Mouse (Mus musculus): ENCODE results near the gene Oosp1. TPM values are rescaled to one million over a fixed set of nuclear protein-coding genes. Genes with fewer than 3 reads are reported as not detected.

The Oosp1 gene
- polyA plus RNA-seq, 1 experiment from 2014 or later = not detected

DNA sequence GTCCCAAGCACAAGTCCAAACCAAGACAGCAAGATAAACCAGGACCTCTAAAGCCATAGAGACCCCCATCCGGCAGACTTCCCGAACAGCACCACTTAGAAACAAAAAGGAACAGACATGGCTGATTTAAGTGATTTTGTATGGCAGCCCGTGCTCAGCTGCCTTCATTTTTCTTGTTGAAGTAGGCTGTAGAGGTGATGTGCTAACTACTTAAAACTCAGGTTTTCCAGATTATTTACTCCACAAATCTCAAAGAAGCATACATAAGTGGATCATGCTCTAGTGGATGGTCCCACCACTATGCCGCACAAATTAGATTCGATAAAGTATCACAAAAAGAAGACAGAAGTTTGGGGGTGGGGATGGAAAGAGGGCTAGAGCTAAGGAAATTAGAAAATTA is 30.5 kb downstream of the Oosp1 start, which contains the start of gene Oosp2:
Gene Oosp2 (minus strand): TSS at position 101 of the 400 bp plus-strand sequence.
- no peaks in the 10 kb centered on the region for H3K9me3 ChIP-seq
- no peaks in the 10 kb centered on the region for H3K4me1 ChIP-seq
- H3K36me3 ChIP-seq = no peaks in the 10 kb centered on the region
- no peak within 1 kb of the TSS for H3K4me3 ChIP-seq
- WGBS = 87% methylated on average over 5 of the region's 5 CpGs
- no peak within 1 kb of the TSS for H3K27ac ChIP-seq
- no peak for ATAC-seq (ENCODE audit: low FRiP score, low read depth)
- no peak within 1 kb of the TSS for H3K4me2 ChIP-seq (replicated peaks)
- H3K9ac ChIP-seq = no peak within 1 kb of the TSS
- no peaks in the 10 kb centered on the region for H3K27me3 ChIP-seq

- Histone ChIP-seq H3K9ac (no peak overlapping the region), H3K4me1 (no peaks in the 10 kb centered on the region), H3K4me2 (replicated peaks) (no peak overlapping the region), H3K27me3 (no peaks in the 10 kb centered on the region), H3K4me3 (no peak overlapping the region), H3K36me3 (no peaks in the 10 kb centered on the region), H3K9me3 (no peaks in the 10 kb centered on the region), H3K27ac (no peak overlapping the region)
- ATAC-seq (ENCODE audit: low FRiP score, low read depth) = no peak
- WGBS = 72% methylated on average over 2 of the region's 2 CpGs
These were observed 31.8 kb downstream of the Oosp1 start for GRCm38 (mm10) chr19:11659142-11659541.

DNA sequence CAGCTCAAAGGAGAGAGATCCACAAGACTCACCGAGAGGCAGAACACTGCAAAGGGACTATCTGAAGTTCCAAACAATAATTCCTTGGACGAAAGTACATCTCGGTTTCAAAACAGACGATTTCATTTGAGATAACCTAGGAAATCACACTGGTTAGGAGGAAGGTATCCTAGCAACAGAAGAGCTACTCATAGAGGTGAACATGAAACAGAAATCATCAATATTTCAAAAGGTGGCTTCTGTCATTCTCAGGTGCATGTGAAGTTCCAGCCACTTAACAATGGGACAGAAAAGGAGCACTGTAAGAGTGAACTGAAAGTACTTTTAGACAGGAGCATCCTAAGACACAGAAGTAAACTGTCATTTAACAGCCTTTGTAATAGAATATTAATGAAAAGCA is 41.4 kb downstream of the Oosp1 start:
- Histone ChIP-seq H3K9ac (no peak overlapping the region), H3K27me3 (no peaks in the 10 kb centered on the region), H3K4me1 (no peaks in the 10 kb centered on the region), H3K36me3 (no peaks in the 10 kb centered on the region), H3K9me3 (no peaks in the 10 kb centered on the region), H3K4me2 (replicated peaks) (no peak overlapping the region), H3K27ac (no peak overlapping the region), H3K4me3 (no peak overlapping the region)
- WGBS = 80% methylated on average over 4 of the region's 4 CpGs
- no peak for ATAC-seq (ENCODE audit: low FRiP score, low read depth)

- 83% methylated on average over 3 of the region's 3 CpGs for WGBS
- Histone ChIP-seq H3K4me3 (no peak overlapping the region), H3K4me1 (no peaks in the 10 kb centered on the region), H3K27ac (no peak overlapping the region), H3K36me3 (no peaks in the 10 kb centered on the region), H3K9me3 (no peaks in the 10 kb centered on the region), H3K27me3 (no peaks in the 10 kb centered on the region), H3K4me2 (replicated peaks) (no peak overlapping the region), H3K9ac (no peak overlapping the region)
- ATAC-seq (ENCODE audit: low FRiP score, low read depth) = no peak
These were observed 44.8 kb downstream of the Oosp1 start for GRCm38 (mm10) chr19:11646166-11646565.

DNA sequence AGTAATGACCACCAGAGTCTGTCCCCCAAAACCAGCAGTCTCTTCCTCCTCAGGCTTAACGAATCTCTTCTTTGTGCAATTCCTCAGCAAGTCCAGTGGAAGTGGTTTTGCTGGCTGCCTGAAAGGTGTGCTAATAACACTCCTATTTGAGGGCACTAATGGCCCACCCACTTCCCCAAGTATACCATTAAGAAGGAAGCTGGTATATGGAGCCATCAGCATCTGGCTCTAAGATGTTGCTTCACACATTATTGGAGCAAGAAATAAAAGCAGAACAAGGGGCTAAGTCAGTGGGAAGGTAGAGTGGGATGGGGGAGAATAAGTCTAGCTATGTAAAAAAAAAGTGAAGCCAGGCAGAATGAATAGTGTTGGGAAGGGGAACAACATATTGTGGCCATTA is 50.2 kb downstream of the Oosp1 start, which contains the start of gene Ms4a3:
Gene Ms4a3 (minus strand): TSS at position 120 of the 400 bp plus-strand sequence.
- Histone ChIP-seq H3K4me2 (replicated peaks) (no peak within 1 kb of the TSS), H3K27me3 (no peaks in the 10 kb centered on the region), H3K27ac (no peak within 1 kb of the TSS), H3K36me3 (no peaks in the 10 kb centered on the region), H3K9ac (no peak within 1 kb of the TSS), H3K4me1 (no peaks in the 10 kb centered on the region), H3K9me3 (no peaks in the 10 kb centered on the region), H3K4me3 (no peak within 1 kb of the TSS)
- no peak for ATAC-seq (ENCODE audit: low FRiP score, low read depth)
- 45% methylated on average over 1 of the region's 1 CpGs for WGBS

GRCm38 (mm10) chr19:11639038-11639437 is 51.9 kb downstream of the Oosp1 start:
- no peaks in the 10 kb centered on the region for H3K9me3 ChIP-seq
- H3K27ac ChIP-seq = no peak overlapping the region
- no peaks in the 10 kb centered on the region for H3K27me3 ChIP-seq
- H3K9ac ChIP-seq = no peak overlapping the region
- H3K4me3 ChIP-seq = no peak overlapping the region
- H3K4me2 ChIP-seq (replicated peaks) = no peak overlapping the region
- no peak for ATAC-seq (ENCODE audit: low FRiP score, low read depth)
- no peaks in the 10 kb centered on the region for H3K36me3 ChIP-seq
- no peaks in the 10 kb centered on the region for H3K4me1 ChIP-seq
- 72% methylated on average over 4 of the region's 4 CpGs for WGBS

- WGBS = 85% methylated on average over 5 of the region's 5 CpGs
- Histone ChIP-seq H3K9ac (no peak overlapping the region), H3K36me3 (no peaks in the 10 kb centered on the region), H3K4me2 (replicated peaks) (no peak overlapping the region), H3K4me3 (no peak overlapping the region), H3K27ac (no peak overlapping the region), H3K4me1 (no peaks in the 10 kb centered on the region), H3K9me3 (no peaks in the 10 kb centered on the region), H3K27me3 (no peaks in the 10 kb centered on the region)
- no peak for ATAC-seq (ENCODE audit: low FRiP score, low read depth)
These were observed 55.4 kb downstream of the Oosp1 start for GRCm38 (mm10) chr19:11635572-11635971.

DNA sequence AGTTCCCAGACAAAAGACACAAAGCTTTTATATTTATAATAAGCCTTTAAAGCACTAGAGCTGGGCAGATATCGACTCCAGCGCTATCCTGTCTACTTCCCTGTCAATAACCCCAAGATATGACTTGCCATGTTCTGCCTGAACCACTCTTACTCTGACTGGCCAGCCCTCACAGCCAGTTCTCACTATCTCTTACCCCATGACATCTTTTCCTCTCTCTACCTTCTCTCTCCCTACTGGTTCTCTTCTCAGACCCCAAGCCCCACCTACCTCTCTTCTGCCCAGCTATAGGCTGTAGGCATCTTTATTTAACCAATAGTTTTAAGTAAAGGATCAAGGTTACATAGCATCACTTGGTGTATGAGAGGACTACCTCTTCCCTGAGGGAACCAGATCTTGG is 56.6 kb downstream of the Oosp1 start:
- no peaks in the 10 kb centered on the region for H3K9me3 ChIP-seq
- no peaks in the 10 kb centered on the region for H3K4me1 ChIP-seq
- H3K4me3 ChIP-seq = no peak overlapping the region
- no peak overlapping the region for H3K9ac ChIP-seq
- no peaks in the 10 kb centered on the region for H3K27me3 ChIP-seq
- no peak overlapping the region for H3K4me2 ChIP-seq (replicated peaks)
- ATAC-seq (ENCODE audit: low FRiP score, low read depth) = no peak
- no peaks in the 10 kb centered on the region for H3K36me3 ChIP-seq
- no peak overlapping the region for H3K27ac ChIP-seq
- 74% methylated on average over 2 of the region's 2 CpGs for WGBS

- no peak for ATAC-seq (ENCODE audit: low FRiP score, low read depth)
- Histone ChIP-seq H3K27me3 (no peaks in the 10 kb centered on the region), H3K36me3 (no peaks in the 10 kb centered on the region), H3K4me3 (no peak overlapping the region), H3K9me3 (no peaks in the 10 kb centered on the region), H3K27ac (no peak overlapping the region), H3K9ac (no peak overlapping the region), H3K4me2 (replicated peaks) (no peak overlapping the region), H3K4me1 (no peaks in the 10 kb centered on the region)
- 89% methylated on average over 1 of the region's 1 CpGs for WGBS
These were observed 57.2 kb downstream of the Oosp1 start for GRCm38 (mm10) chr19:11633732-11634131.

DNA sequence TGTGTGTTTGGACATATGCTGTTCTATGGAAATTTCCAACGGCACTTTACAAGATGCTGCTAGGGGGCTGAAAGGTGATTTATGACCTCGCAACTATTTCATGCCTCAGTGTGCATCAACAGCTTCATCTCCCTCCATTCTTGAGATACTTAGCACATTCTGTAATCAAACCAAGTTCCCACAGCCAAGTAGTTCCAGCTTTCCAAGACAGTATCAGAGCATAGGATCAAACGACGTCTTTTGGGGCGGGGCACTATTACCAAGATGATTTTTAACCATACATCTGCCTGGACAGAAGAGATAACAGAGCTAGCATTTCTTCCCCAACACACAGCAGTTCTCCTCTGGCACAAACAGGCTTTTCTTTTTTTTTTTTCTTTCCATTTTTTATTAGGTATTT is 65.7 kb downstream of the Oosp1 start:
- Histone ChIP-seq H3K36me3 (no peaks in the 10 kb centered on the region), H3K27me3 (no peaks in the 10 kb centered on the region), H3K4me3 (no peak overlapping the region), H3K9ac (no peak overlapping the region), H3K27ac (no peak overlapping the region), H3K4me2 (replicated peaks) (no peak overlapping the region), H3K9me3 (no peaks in the 10 kb centered on the region), H3K4me1 (peaks cover 7% of the 10 kb centered on the region; the same call in 1 of the 2 replicates)
- 62% methylated on average over 5 of the region's 5 CpGs for WGBS
- ATAC-seq (ENCODE audit: low FRiP score, low read depth) = no peak

DNA sequence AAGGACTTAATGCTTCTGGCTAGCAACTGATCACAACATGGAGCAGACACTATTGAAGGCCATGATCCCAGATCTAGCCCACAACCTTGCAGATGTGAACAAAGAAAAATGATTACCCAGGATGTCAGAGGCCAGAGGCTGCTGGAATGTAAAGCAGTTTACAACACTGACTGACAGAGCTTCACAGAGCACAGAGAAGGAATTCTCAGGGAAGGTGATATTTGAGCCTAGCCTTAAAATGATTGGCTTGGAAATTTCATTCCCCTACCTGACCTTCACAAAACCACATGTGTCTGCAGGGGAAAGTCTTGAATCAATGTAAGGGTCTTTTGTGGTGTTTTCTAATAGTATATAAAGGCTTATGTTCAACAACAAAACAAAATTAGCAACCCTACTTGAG is 66.2 kb downstream of the Oosp1 start:
- no peaks in the 10 kb centered on the region for H3K36me3 ChIP-seq
- H3K27ac ChIP-seq = no peak overlapping the region
- H3K9ac ChIP-seq = no peak overlapping the region
- no peaks in the 10 kb centered on the region for H3K27me3 ChIP-seq
- H3K4me1 ChIP-seq = peaks cover 7% of the 10 kb centered on the region; the same call in 1 of the 2 replicates
- no peak overlapping the region for H3K4me3 ChIP-seq
- no peaks in the 10 kb centered on the region for H3K9me3 ChIP-seq
- no peak for ATAC-seq (ENCODE audit: low FRiP score, low read depth)
- H3K4me2 ChIP-seq (replicated peaks) = no peak overlapping the region

DNA sequence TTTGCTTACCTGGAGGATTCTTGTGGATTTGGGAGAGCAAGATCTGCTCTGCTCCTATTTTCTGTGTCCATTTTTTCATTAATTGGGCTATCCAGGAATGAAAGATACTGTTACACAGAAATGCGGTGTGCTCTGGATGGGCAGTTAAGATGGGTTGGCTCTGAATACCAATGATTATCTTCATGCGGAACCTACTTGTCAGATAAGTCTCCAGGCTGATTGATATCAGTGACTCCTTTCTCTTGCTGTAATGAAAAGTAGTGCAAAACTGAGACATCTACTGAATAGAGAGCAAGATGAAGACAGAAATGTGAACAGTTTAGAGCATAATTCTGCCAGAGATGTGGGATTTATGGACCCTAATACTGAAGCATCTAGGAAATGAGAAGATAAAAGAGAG is 67.4 kb downstream of the Oosp1 start, which contains the start of gene Ms4a2:
Gene Ms4a2 (minus strand): TSS at position 169 of the 400 bp plus-strand sequence.
- ATAC-seq (ENCODE audit: low FRiP score, low read depth) = no peak
- WGBS = 89% methylated on average over 2 of the region's 2 CpGs

GRCm38 (mm10) chr19:11617983-11618382 is 73.0 kb downstream of the Oosp1 start:
- H3K27ac ChIP-seq = no peak overlapping the region

More for the DNA sequence above, 67.4 kb downstream of the Oosp1 start, which contains the start of gene Ms4a2:
- H3K27me3 ChIP-seq = no peaks in the 10 kb centered on the region
- H3K36me3 ChIP-seq = no peaks in the 10 kb centered on the region
- H3K9ac ChIP-seq = no peak within 1 kb of the TSS
- H3K27ac ChIP-seq = no peak within 1 kb of the TSS
- H3K4me2 ChIP-seq (replicated peaks) = no peak within 1 kb of the TSS
- no peaks in the 10 kb centered on the region for H3K9me3 ChIP-seq
- H3K4me3 ChIP-seq = no peak within 1 kb of the TSS
- H3K4me1 ChIP-seq = peaks cover 7% of the 10 kb centered on the region; the same call in 1 of the 2 replicates

More at GRCm38 (mm10) chr19:11617983-11618382, 73.0 kb downstream of the Oosp1 start:
- Histone ChIP-seq H3K9me3 (no peaks in the 10 kb centered on the region), H3K4me3 (no peak overlapping the region), H3K9ac (no peak overlapping the region), H3K4me2 (replicated peaks) (no peak overlapping the region), H3K4me1 (no peaks in the 10 kb centered on the region), H3K27me3 (no peaks in the 10 kb centered on the region), H3K36me3 (no peaks in the 10 kb centered on the region)
- no peak for ATAC-seq (ENCODE audit: low FRiP score, low read depth)

All from limb, embryonic 13.5 days (tissue).